Mouse (Mus musculus) limb, embryonic 14.5 days (tissue): ENCODE results near the gene Dgki. TPM values are rescaled to one million over a fixed set of nuclear protein-coding genes. Genes with fewer than 3 reads are reported as not detected.
A peak's percentile ranks its signal among the peaks of the same experiment; 100 is the strongest.

Experiments used
- ATAC-seq: fragments of 200-750 bp; cut with Nextera tagmentation; 2 replicates; pipeline ENCODE4 v1.8.0; 2017; ENCODE audit warnings: low read depth, moderate number of reproducible peaks, moderate TSS enrichment; ENCODE audit not compliant: low FRiP score
- DNase-seq: peaks from one replicate; pipeline ENCODE4 v3.0.0-alpha.2; 2015; ENCODE audit warnings: low spot score
- H3K27ac ChIP-seq: fragments of 300-500 bp; sonication (generic); replicated peaks from 2 replicates; pipeline ENCODE4 v1.5.1; 2014; ENCODE audit warnings: low read depth, mild to moderate bottlenecking, low read length, moderate library complexity, mixed read lengths
- H3K27me3 ChIP-seq: fragments of 300-500 bp; sonication (generic); 2 replicates; pipeline ENCODE4 v1.6.1; 2014; ENCODE audit warnings: low read length, mixed read lengths; ENCODE audit not compliant: control insufficient read depth, insufficient read depth
- H3K36me3 ChIP-seq: fragments of 300-500 bp; sonication (generic); 2 replicates; pipeline ENCODE4 v1.6.1; 2014; ENCODE audit warnings: mild to moderate bottlenecking, low read length, moderate library complexity, mixed read lengths; ENCODE audit not compliant: control insufficient read depth, insufficient read depth
- H3K4me1 ChIP-seq: fragments of 300-500 bp; sonication (generic); 2 replicates; pipeline ENCODE4 v1.6.1; 2014; ENCODE audit warnings: antibody characterized with exemption, low read length, mixed read lengths; ENCODE audit not compliant: control insufficient read depth, insufficient read depth
- H3K4me2 ChIP-seq: fragments of 300-500 bp; sonication (generic); replicated peaks from 2 replicates; pipeline ENCODE4 v1.6.1; 2014; ENCODE audit warnings: low read depth, mild to moderate bottlenecking, low read length, moderate library complexity; ENCODE audit not compliant: severe bottlenecking
- H3K4me3 ChIP-seq: fragments of 300-500 bp; sonication (generic); replicated peaks from 2 replicates; pipeline ENCODE4 v1.5.1; 2014; ENCODE audit warnings: low read length
- H3K9ac ChIP-seq: fragments of 300-500 bp; sonication (generic); 2 replicates; pipeline ENCODE4 v1.6.1; 2014; ENCODE audit warnings: mild to moderate bottlenecking, low read depth, low read length, moderate library complexity; ENCODE audit not compliant: severe bottlenecking
- H3K9me3 ChIP-seq: fragments of 300-500 bp; sonication (generic); 2 replicates; pipeline ENCODE4 v1.6.1; 2016; ENCODE audit warnings: low read length; ENCODE audit not compliant: control insufficient read depth
- POLR2A ChIP-seq: fragments of 200-500 bp; IDR thresholded peaks from 2 replicates; pipeline ENCODE4 v1.8.0; 2012; ENCODE audit warnings: inconsistent platforms, mild to moderate bottlenecking, moderate library complexity, borderline replicate concordance; ENCODE audit not compliant: insufficient read depth, insufficient read length; ENCODE audit errors: extremely low read depth
- WGBS: fragments of 180-500 bp; shearing (Covaris S2); extraction: QIAGEN DNeasy Blood & Tissue Kit; methylation state at CpG from one replicate; pipeline ENCODE4 v1.1.7; 2014; 5-methylcytosine and 5-hydroxymethylcytosine counted together
- polyA plus RNA-seq, 2 experiments: library from polyadenylated mRNA; depleted of rRNA in 1 of 2; stranded (reverse) in 1 of 2; unstranded in 1 of 2; fragments of >200 nt; fragmentation: Nextera tagmentation in 1 of 2; extraction: Ambion mirVana in 1 of 2; gene quantifications; 2 replicates each; pipeline versions ENCODE4 v1.2.1 to v1.2.3; 2012 to 2014

Gene Dgki
- polyA plus RNA-seq, 2 experiments = 0.58 to 0.85 TPM

DNA sequence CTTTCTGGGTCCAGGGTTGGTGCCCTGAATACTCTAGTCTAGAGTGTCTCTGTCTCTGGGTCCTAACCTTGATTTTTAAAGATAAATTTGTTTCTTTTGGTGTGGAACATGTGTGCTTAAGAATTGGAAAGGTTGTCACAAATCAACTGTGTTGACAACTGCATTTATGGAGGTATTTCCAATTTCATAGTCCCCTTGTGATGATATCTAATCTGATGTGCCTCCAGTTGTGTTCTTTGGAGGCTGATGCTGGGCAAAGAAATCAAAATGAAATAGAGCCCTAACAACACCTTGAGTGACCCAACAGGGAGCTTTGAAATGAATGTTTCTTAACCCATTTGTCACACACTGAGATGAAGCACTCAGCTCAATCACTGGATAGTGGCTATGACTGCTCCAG is 15.5 kb upstream of the Dgki start:
- DNase-seq (no peak), ATAC-seq (no peak)
- Histone ChIP-seq H3K4me1 (no peaks in the 10 kb centered on the region), H3K36me3 (no peaks in the 10 kb centered on the region), H3K4me2 (no peak overlapping the region), H3K4me3 (no peak overlapping the region), H3K27ac (no peak overlapping the region), H3K9ac (no peak overlapping the region), H3K27me3 (no peaks in the 10 kb centered on the region), H3K9me3 (no peaks in the 10 kb centered on the region)
- TF ChIP-seq POLR2A = no peak

DNA sequence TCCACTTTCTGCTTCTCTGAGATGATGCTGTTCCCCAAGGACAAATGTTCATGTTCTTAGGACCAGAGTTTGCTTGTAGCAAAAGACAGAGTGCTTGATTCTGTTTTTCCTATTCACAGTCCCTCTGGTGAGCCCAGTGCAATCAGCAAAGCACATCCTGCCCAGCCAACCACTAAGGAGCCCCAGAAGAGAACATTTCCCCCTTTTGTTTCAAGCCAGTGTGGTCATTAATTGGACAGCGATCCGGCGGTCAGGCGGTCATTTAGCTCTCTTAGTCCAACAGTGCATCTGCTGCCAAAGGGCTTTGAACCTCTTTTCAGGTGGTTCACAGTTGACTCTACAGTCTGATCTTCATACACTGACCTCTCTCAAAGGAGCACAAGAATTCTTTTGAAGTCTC is 10.6 kb upstream of the Dgki start:
- ATAC-seq = no peak
- WGBS = 93% methylated on average over 4 of the region's 4 CpGs
- H3K4me2 ChIP-seq = no peak overlapping the region

DNA sequence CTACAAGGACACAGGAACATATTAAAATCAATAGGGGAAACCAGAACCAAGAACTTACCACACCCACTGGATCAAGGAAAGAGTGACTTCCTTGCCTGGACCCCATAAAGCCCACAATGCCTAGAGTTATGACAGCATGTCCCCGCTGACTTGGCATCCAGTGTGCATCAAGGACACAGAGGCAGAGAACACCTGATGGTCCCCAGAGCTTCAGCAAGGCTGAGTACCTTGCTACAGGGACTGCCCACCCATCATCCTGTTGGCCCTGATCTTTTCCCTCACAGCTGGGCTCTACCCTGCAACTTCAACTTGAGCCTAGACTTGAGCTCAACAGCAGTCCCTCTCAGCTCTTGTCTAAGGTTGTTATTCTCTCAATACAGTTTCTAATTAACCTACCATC is 6.6 kb upstream of the Dgki start:
- Histone ChIP-seq H3K9me3 (no peaks in the 10 kb centered on the region), H3K4me2 (no peak overlapping the region), H3K9ac (no peak overlapping the region), H3K27ac (no peak overlapping the region), H3K4me1 (no peaks in the 10 kb centered on the region), H3K36me3 (no peaks in the 10 kb centered on the region), H3K4me3 (no peak overlapping the region), H3K27me3 (peaks cover 5% of the 10 kb centered on the region)
- no peak for DNase-seq
- no peak for ATAC-seq
- TF ChIP-seq POLR2A = no peak
- 87% methylated on average over 1 of the region's 1 CpGs for WGBS

More for the DNA sequence above, 10.6 kb upstream of the Dgki start:
- Histone ChIP-seq H3K4me1 (no peaks in the 10 kb centered on the region), H3K36me3 (no peaks in the 10 kb centered on the region), H3K27ac (no peak overlapping the region), H3K4me3 (no peak overlapping the region), H3K9me3 (no peaks in the 10 kb centered on the region), H3K9ac (no peak overlapping the region), H3K27me3 (no peaks in the 10 kb centered on the region)
- no peak for TF ChIP-seq POLR2A
- no peak for DNase-seq

DNA sequence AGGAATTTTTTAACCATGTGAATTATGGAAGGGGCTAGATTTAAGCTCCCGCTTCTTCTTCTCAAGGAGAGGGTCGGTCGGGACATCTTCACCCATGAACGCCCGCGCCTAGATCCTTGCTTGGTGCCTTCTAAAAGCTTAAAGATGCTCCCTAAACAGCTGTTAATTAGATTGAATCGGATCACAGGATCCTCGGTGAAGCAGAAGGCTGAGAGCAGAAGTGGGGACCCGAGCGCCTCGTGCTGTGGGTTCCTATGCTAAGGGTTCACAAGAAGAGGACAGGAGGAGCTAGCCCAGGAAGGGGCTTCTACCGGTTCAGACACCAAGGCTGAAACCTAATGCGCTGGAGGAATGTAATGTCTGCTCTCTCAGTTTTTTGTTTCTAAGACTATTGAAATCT is 508 bp upstream of the Dgki start:
- ATAC-seq = no peak

DNA sequence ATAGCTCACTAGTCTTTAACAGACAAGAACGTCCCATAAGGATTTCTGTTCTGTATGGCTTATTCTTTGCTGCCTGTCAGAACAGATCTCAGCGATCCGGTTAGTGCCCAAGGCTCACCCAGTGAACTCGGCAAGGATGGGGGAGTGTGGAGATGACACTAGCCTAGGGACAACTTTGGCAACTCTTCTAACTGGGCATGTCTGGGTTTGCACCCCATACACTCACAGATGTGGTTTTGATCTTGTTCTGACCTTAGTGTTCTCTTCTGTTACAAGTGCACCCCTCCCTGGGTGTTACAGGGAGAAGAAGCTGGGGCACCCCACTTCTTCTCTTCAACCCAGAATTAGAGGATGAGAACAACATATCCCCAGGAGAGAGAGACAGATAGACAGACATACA is 1.0 kb downstream of the Dgki start:
- Histone ChIP-seq H3K27ac (no peak overlapping the region), H3K4me3 (peak overlapping the region; percentile 54), H3K9ac (peak overlapping the region; percentile 53; the same call in 1 of the 2 replicates), H3K4me1 (peaks cover 13% of the 10 kb centered on the region; the same call in 1 of the 2 replicates), H3K4me2 (peak overlapping the region; percentile 96), H3K36me3 (no peaks in the 10 kb centered on the region), H3K9me3 (no peaks in the 10 kb centered on the region), H3K27me3 (peaks cover 46% of the 10 kb centered on the region)
- 24% methylated on average over 4 of the region's 4 CpGs for WGBS
- DNase-seq (no peak), ATAC-seq (no peak)
- TF ChIP-seq POLR2A = no peak

More for the DNA sequence above, 508 bp upstream of the Dgki start:
- Histone ChIP-seq H3K4me3 (peak overlapping the region; percentile 54), H3K36me3 (no peaks in the 10 kb centered on the region), H3K4me2 (0 out of 2 replicates have a peak overlapping the region, but pooled peaks have one; percentile 96), H3K4me1 (peaks cover 13% of the 10 kb centered on the region; the same call in 1 of the 2 replicates), H3K27me3 (peaks cover 46% of the 10 kb centered on the region), H3K9me3 (no peaks in the 10 kb centered on the region), H3K9ac (no peak overlapping the region), H3K27ac (no peak overlapping the region)
- DNase-seq = no peak
- no peak for TF ChIP-seq POLR2A
- 11% methylated on average over 13 of the region's 13 CpGs for WGBS
